Mouse (Mus musculus) left cerebral cortex, postnatal 25 days (tissue): Measurements from ENCODE around the gene Atp6v0a4. TPM values are rescaled to one million over a fixed set of nuclear protein-coding genes. Genes with fewer than 3 reads are reported as not detected.

Experiments used
- DNase-seq, 2 experiments: peaks; one replicate each; pipeline ENCODE4 v3.0.0; 2022; ENCODE audit warnings: low spot score in 2 of 2, mixed read lengths in 1 of 2
- intact Hi-C: fragments of 180-260 bp; cut with DNase I; formaldehyde crosslinking; loops from one replicate; pipeline ENCODE4 v1.15.1; 2025
- total RNA-seq, 2 experiments: library from RNA; stranded (reverse); gene quantifications; 2 replicates each; pipeline ENCODE4 v1.2.3; 2021

Atp6v0a4 gene
- total RNA-seq, result 1 to 10 TPM; 1.9 to 3.1 TPM

DNA sequence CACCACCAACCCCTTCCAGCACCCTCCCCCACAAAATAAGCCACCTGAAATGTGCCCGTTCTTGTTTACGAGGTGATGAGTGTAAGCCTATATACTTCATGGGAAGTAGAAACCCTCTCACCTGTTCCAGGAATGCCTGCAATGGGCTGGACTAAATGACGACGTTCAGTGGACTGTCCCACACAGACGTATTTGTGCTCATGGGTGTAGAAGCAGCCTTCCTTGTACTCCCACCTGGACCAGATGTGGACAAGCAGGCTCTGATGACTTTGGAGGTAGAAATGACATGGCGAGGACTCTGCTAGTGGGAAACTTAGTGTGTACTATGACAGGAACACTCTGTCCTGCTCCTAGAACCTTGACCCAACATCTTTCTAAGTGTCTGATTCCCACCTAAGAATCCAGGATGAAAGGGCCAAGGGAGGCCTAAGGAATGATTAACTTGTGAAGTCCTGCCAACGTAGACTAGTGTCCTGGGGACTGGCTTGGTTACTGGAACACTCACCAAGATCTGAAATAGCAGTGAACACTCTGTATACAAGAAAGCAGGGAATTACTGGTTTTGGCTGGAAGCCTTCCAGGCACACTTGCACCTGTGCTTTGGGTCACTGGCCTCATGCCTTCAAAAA is at the start of gene Atp6v0a4:
Atp6v0a4 (minus strand) TSS at position 380 of the 629 bp plus-strand sequence.
- intact Hi-C loops, result no loop called here
- no peak for DNase-seq

DNA sequence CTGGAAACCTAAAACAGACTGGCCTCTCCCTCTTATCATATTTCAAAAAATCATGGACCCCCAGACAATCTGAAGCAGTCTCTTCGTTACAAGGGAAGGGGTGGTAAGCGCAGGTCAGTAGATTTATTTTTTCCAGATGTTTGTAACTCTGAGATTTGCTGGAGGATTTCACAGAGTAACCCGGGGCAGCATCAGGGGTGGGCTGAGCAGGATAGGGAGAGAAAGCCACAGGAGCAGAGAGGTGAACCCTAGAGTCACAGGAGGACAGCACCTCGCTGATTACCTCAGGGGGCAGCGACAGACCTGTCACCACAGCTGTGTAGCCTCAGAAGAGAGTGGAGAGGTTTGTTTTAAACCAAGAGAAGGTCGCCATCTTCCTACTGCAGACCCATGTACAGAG is 41.0 kb upstream of the Atp6v0a4 start:
- no peak for DNase-seq
- intact Hi-C loops, result no loop called here

DNA sequence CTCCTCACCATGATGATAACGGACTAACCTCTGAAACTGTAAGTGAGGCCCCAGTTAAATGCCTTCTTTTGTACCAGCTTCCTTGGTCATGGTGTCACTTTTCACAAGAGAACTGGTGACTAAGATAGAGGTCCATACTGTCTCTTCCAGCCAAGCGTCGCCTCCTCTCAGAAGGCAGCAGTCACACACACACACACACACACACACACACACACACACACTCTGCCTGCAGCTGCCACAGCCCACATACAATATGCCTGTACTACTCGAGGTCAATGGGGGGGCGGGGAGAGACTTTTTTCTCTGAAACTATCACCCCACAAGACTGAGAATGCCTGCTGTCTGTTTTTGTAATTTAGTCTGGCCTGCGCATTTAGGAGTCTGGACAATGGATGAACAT is 40.3 kb upstream of the Atp6v0a4 start:
- DNase-seq, result peak; percentile 27 to 56
- intact Hi-C loops, result loop anchor here (5.0 kb wide), 1 partner anchor 88 kb away; the partner anchor contains the start of gene D630045J12Rik

DNA sequence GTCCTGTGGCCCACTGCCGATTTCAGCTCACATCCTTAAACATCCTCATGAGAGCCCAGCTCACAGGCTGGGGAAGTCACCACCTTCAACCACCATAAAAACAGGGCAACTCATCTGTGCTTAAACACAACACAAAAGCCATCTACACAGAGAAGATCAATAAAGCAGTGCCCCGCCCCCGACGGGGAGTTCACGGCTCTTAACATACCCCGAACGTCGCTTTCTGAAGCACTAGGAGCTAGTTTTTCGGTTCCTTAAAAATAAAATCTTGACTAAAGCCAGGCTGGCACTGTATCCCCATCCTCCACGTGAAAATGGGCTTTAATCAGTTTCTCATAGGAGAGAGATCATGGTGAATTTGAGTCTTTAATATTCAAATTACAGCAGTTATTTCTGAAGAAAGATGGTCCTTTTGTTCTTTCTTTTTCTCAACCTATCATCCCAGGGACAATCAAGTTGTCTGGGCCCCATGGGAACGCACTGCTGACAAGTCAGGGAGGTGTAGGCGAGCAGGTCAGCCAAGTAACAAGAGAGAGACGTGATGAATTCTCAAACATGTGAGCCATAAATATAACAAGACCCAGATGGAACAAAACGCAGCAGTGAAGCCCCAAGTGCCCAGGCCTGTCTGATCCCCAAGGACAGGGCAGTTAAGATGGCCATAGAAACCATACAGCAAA is 38.6 kb upstream of the Atp6v0a4 start:
- DNase-seq, result no peak
- intact Hi-C loops, result loop anchor here (5.0 kb wide), 1 partner anchor 89 kb away; the partner anchor contains the start of gene D630045J12Rik

DNA sequence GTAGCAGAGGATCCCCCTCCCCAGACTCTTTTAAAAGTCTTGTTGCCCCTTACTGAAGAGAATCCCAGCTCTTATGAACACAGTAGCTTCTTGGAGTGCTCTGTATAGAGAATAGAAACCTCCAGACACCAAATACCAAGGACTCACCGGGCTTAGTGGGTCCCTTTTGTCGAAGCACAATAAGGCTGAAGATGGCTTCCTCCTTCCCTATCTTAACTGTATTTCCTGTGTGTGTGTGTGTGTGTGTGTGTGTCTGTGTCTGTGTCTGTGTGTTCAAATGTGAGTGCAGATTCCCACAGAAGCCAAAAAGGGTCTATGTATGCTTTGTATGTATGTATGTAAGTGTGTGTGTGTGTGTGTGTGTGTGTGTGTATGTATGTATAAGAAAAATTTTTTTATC is 36.2 kb upstream of the Atp6v0a4 start:
- intact Hi-C loops, result loop anchor here (1.0 to 5.0 kb wide), 2 partner anchors 92 to 166 kb away; partner anchors contain the start of gene D630045J12Rik

DNA sequence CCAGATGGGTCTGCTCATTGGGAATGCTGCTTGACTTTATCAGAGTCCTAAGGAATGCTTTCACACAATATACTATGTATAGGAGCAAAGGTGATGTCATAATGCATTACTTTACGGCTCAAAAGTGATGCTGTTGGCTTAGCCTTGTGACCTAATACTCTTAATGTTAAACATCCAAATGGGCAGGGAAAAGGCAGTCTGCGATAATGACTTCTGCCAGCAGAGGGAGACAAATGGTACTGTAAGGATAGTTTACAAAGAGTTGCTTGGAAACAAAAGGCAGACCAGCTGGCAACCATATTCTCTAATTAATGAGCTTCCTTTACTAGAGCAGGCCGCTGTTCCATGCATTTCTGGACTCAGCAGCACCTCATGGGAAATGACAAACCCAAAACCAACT is 35.7 kb upstream of the Atp6v0a4 start:
- peak; percentile 85 to 87 for DNase-seq
- intact Hi-C loops, result loop anchor here (1.0 to 5.0 kb wide), 2 partner anchors 92 to 166 kb away; partner anchors contain the start of gene D630045J12Rik

More for the DNA sequence above, 36.2 kb upstream of the Atp6v0a4 start:
- DNase-seq, result no peak

DNA sequence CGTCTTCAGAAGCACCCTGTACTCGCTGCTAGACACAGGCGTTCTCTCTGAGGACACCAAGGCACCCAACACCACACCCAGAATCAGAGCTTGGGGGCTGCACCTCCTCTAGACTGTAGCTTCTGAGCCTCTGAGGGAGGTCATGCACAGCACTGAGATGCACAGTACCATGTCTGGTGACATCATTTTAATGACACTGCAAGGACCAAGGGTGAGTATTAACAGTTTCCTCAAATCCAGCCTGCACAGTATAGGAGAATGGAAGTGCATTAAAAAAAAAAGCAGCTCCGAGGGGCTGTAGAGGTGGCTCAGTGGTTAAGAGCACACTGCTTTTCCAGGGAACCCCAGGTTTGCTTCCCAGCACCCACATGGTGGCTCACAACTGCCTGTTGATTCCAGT is 35.2 kb upstream of the Atp6v0a4 start:
- intact Hi-C loops, result loop anchor here (5.0 kb wide), 1 partner anchor 152 kb away; no protein-coding TSS in a partner anchor
- no peak for DNase-seq

DNA sequence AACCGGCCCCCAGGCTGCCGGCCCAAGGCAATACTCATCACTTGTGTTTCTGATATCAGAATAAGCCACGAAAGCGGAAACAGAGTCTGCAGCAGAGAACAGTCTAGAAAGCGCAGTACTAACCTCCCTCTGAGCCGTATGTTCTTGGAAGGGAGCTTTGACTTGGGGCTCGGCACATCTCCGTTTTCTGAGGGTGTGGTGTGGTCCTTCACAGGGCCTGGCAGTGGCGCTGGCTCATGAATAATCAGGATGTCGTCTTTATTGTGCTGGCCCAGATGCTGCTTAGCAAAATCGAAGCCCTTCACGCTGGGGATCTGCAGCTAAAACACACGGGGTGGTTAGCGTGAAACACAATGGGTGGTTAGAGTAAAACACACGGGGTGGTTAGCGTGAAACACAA is 33.5 kb upstream of the Atp6v0a4 start:
- intact Hi-C loops, result loop anchor here (5.0 kb wide), 1 partner anchor 151 kb away; no protein-coding TSS in a partner anchor
- DNase-seq, result no peak

DNA sequence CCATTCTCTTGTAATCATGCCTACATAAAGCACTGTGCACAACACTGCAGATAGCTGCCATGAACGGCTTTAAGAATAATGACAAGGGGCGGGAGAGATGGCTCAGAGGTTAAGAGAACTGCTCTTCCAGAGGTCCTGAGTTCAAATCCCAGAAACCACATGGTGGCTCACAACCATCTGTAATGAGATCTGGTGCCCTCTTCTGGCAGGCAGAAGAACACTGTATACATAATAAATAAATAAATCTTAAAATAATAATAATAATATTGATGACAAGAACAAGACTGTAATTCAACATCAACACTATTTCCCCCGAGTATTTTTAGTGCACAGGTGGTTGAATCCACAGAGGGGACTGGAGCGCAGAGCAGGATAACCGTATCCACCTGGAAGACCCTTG is 31.8 kb upstream of the Atp6v0a4 start:
- DNase-seq, result no peak
- intact Hi-C loops, result loop anchor here (5.0 kb wide), 1 partner anchor 149 kb away; no protein-coding TSS in a partner anchor

DNA sequence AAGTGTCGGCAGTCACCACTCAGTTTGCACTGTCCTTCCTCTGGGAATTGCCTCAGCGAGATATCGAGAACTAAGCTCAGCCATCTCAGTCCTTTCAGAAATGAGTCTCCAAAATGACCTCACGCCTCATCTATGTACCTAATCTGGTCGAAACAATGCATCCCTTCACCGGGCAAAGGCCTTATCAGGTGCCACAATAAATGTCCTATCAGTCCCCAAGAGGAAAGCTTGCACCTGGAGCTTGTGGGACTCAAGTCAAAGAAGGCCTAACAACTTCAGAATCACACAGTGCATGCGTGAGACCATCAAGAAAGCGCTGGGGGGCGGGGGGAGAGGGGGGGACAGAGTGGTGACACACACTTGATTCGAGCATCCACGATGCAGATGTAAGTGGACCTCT is 27.9 kb upstream of the Atp6v0a4 start:
- no peak for DNase-seq
- intact Hi-C loops, result no loop called here

DNA sequence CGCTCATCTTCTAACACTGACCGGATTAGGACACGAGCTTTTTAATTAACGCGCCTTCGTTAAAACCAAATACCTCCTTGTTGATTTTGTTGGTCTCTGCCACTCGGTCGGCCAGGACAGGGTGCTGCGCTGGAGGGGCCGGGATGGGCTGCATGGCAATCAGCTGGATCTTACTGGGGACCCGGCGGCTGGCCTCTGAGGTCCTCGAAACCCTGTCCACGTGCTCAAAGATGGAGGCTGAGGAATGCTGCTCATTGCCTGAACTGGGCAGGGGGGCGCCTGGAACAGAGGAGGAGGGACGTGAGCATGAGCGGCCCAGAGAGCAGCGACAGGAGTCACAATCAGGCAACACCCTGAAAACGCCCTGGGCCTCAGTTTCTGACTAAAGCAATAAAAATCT is 25.1 kb upstream of the Atp6v0a4 start:
- no peak for DNase-seq
- intact Hi-C loops, result no loop called here

DNA sequence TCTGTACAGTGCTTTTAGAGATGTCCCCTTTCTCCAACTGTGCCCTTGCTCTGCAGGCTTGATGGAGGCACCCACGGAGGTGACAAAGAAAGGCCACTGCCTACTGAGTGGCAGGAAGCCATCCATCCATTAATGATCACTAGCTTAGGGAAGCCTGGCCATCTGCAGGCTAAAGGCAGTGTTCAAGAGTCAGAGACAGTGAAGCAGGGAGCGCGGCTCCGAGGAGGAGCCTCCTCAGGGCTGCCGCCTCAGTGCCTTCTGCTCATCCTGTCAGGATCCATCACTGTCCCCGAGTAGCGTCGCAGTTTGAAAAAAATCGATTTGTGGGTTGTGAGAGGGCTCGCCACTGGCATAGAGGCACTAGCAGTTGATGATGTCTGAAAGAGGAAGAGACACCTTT is 24.2 kb upstream of the Atp6v0a4 start:
- intact Hi-C loops, result no loop called here
- no peak for DNase-seq

DNA sequence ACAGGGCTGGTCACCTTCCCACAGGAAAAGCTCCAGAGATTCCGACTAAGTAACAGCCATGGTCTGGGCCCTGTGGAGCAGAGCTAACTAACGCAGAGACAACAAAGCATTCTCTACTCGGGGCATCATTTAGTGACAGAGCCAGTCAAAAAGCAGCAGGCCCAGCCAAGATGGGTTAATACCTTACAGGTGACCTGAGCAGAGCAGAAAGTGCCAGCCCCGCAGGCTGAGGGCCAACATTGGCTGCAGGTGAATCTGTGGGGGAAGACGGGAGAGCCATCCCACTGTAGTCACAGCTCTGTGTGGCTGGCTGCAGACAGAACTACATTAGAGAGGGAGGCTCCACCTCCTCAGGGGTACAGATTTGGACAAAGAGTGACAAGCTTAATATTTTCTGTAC is 22.9 kb upstream of the Atp6v0a4 start:
- no peak for DNase-seq
- intact Hi-C loops, result no loop called here

DNA sequence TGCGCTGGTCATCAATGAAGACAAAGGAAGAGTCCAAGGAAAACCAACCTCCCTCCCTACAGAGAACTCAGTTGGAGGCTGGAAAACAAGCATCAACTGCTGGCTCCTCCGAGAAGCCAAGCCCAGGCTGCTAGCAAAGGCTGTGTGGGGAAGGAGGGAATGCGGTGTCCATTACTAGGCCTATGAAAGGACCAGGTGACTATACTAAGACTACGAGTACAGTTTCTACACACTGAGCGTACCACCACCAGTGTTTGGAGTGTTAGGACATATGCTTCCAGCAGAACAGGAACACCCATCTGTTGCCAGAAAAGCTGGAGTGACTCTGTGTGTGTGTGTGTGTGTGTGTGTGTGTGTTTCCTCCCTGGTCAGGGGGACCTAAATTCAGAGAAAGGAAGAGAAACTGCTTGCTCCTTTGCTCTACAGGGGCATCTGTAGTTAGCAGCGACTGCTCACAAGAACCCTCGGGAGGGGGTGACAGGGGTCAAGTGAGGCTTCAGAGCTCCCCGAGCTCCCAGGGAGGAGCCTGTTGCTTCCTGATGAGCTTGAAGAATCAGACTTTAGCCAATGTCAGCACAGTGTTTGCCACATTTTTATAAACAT is 21.2 kb upstream of the Atp6v0a4 start:
- DNase-seq, result peak; percentile 50 to 52
- intact Hi-C loops, result no loop called here

DNA sequence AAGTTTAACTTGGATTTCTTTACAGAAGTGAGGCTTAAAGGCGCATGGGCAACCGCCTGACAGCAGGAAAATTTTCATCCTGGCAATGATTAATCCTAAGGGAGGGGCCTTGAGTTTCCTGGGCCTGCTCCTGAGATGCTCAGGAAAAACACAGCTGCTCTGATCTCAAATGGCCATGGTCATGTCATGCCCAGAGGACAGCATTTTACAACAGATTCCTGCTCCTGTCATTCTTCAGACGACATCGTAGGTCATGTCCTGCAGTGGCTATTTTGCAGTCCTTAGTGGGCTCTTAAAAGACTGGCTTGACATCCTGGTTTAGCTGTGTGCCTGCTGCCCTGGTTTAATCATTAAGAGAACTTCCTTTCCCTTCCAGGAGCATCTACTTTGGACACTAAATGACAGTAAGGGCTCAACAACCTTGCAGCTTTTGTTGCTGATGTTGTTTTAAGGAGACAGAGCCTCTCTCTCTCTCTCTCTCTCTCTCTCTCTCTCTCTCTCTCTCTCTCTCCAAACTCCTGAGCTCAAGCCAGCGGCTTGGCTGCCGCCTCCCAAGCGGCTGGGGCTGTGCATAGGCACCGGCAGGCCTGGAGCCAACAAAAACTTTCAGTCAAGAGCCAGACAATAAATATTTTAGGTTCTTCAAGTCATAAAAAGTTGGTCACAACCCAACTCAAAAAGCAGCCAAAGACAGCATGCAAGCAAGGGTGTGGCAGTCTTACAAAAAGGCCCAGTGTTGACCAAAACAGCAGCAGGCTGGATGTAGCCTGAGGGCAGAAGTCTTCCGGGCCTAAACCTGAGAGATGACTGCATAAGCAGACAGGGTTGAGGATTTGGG is 20.0 kb upstream of the Atp6v0a4 start:
- DNase-seq, result peak in 1 of 2 experiments; percentile 30
- intact Hi-C loops, result no loop called here

DNA sequence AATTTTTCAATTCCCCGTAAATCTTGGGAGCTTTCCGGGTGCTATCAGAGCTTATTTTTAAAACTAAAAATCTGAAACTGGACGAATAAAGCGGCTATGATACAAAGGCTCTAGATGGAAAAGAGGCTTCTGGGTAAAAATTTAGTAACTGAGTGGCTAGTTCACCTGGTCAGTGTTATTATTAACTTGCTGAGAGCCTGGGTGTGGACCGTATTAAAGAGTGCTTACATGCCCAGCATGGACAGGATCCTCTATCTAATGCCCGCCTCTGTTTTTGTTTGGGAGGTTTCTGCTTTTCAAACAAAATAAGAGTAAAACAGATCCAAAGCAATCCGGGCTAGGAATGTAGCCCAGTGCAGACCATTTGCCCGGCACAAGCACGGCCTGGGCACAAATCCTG is 16.0 kb upstream of the Atp6v0a4 start:
- intact Hi-C loops, result no loop called here
- no peak for DNase-seq

DNA sequence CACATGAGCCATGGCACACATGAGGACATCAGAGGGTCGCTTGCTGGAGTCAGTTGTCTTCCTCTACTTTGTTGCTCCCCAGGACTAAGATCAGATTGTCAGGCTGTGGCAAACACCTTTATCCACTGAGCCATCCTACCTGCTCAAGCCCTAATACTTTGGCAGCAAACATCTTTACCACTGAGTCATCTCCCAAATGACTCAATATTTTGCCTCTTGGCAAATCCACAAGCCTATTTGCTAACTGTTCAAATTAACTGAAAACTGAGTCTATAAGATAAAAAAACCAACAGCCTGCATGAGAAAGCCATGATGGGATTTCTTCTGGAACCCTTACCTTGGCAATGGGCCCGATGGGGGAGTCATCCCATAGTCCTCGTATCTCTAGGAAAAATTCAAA is 14.7 kb upstream of the Atp6v0a4 start:
- DNase-seq, result peak in 1 of 2 experiments; percentile 31
- intact Hi-C loops, result no loop called here

DNA sequence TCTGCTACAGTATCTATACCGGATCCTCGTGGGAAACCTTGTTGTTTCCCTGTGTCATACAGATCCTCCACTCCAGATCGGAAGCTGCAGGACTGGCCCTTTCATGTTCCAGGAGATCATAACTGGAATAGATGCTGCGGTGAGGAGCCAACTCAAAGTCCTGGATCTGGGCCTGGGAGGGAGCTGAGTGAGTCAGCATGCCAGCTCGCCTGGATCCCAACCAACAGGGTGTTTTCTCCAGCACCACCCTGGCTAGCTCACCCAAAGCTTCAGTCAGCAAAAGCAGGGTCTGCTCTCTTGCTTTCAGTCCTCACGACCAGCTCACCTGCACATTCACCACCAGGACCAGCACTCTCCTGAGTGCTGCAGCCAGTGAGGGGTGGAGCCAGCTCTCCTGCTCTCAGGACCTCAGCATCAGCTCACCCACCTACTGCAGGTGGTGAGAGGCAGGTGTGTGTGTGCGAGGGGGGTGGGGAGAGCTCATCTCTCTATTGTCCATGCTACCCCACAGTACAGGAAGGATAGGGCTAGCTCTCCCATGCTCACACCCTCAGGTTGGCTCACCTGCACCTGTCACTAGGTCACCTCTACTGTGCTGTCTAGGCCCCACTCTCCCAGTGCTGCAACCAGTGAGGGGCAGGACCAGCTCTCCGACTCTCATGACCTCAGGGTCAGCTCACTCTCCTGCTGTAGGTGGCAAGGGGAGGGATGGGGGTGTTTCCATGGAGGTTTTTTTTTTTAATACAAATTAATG is 10.6 kb upstream of the Atp6v0a4 start:
- peak; percentile 69 to 90 for DNase-seq
- intact Hi-C loops, result no loop called here

DNA sequence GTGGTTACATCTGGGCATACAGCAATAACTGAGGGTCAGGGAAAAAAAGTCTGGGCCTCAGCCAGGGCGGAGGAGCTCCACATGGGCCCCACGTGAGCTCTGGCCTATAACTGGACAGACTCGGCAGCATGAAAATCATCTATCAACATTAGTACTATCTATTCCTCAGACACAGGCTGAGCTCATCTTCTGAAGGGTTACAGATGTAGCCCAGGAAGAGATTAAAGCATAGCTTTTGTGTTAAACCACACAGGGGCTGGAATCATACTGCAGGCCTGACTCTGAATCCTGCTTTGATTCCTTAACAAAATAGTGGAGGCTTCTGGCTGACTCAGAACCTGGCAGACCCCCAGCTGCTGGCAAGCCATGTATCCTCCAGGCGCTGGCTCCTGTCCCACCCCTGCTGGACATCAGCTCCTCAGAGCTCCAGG is 7.4 kb upstream of the Atp6v0a4 start:
- intact Hi-C loops, result no loop called here
- peak in 1 of 2 experiments; percentile 37 for DNase-seq
